Mouse (Mus musculus) neutrophil, adult 5-6 weeks (primary cell): Measurements from ENCODE around the gene Afap1. TPM values are rescaled to one million over a fixed set of nuclear protein-coding genes. Genes with fewer than 3 reads are reported as not detected.

ENCODE experiments used
- ATAC-seq: fragments of 151-379, 151-347 bp; 2 replicates; pipeline ENCODE4 v1.8.0; 2017; ENCODE audit warnings: mild to moderate bottlenecking, moderate TSS enrichment; ENCODE audit not compliant: insufficient number of reproducible peaks, poor library complexity, low FRiP score, severe bottlenecking; ENCODE audit errors: extremely low read depth
- total RNA-seq: library from RNA; stranded (forward); fragments of 200-1000 nt; gene quantifications from 2 replicates; pipeline ENCODE4 v1.2.3, GENCODE M21; 2017

Afap1 gene
- total RNA-seq, 1 experiment from 2014 or later: 4.2 TPM

GRCm38 (mm10) chr5:35921141-35921540 lies 28.0 kb downstream of the Afap1 start:
- ATAC-seq: no peak

- no peak for ATAC-seq
Measured at GRCm38 (mm10) chr5:35921595-35922254, 28.6 kb downstream of the Afap1 start.

- ATAC-seq: no peak
Measured at GRCm38 (mm10) chr5:35923448-35923847, 30.3 kb downstream of the Afap1 start.

GRCm38 (mm10) chr5:35925171-35925634 lies 32.1 kb downstream of the Afap1 start:
- no peak for ATAC-seq

- ATAC-seq: no peak
Measured at GRCm38 (mm10) chr5:35926511-35926910, 33.4 kb downstream of the Afap1 start.

GRCm38 (mm10) chr5:35931296-35931695 lies 38.2 kb downstream of the Afap1 start:
- ATAC-seq: no peak

GRCm38 (mm10) chr5:35933059-35933458 lies 39.9 kb downstream of the Afap1 start:
- no peak for ATAC-seq

GRCm38 (mm10) chr5:35935939-35936338 lies 42.8 kb downstream of the Afap1 start:
- no peak for ATAC-seq

- no peak for ATAC-seq
Measured at GRCm38 (mm10) chr5:35938249-35939223, 45.4 kb downstream of the Afap1 start.

GRCm38 (mm10) chr5:35939958-35940357 lies 46.8 kb downstream of the Afap1 start:
- ATAC-seq: no peak

- ATAC-seq: no peak
Measured at GRCm38 (mm10) chr5:35943541-35943940, 50.4 kb downstream of the Afap1 start.

- no peak for ATAC-seq
Measured at GRCm38 (mm10) chr5:35946841-35947240, 53.7 kb downstream of the Afap1 start.

- no peak for ATAC-seq
Measured at GRCm38 (mm10) chr5:35947427-35947826, 54.3 kb downstream of the Afap1 start.

- no peak for ATAC-seq
Measured at GRCm38 (mm10) chr5:35948225-35948975, 55.3 kb downstream of the Afap1 start.

- no peak for ATAC-seq
Measured at GRCm38 (mm10) chr5:35949061-35949460, 55.9 kb downstream of the Afap1 start.

- no peak for ATAC-seq
Measured at GRCm38 (mm10) chr5:35950504-35950903, 57.4 kb downstream of the Afap1 start.

GRCm38 (mm10) chr5:35954055-35954718 lies 61.1 kb downstream of the Afap1 start:
- ATAC-seq: no peak

- ATAC-seq: no peak
Measured at GRCm38 (mm10) chr5:35956268-35956667, 63.1 kb downstream of the Afap1 start.

GRCm38 (mm10) chr5:35958681-35959080 lies 65.6 kb downstream of the Afap1 start:
- ATAC-seq: no peak
